Mouse (Mus musculus): ENCODE data around the gene 2310034G01Rik. TPM values are rescaled to one million over a fixed set of nuclear protein-coding genes. Genes with fewer than 3 reads are reported as not detected.

The 2310034G01Rik gene
- polyA plus RNA-seq, 1 experiment from 2014 or later = 2.1 TPM

DNA sequence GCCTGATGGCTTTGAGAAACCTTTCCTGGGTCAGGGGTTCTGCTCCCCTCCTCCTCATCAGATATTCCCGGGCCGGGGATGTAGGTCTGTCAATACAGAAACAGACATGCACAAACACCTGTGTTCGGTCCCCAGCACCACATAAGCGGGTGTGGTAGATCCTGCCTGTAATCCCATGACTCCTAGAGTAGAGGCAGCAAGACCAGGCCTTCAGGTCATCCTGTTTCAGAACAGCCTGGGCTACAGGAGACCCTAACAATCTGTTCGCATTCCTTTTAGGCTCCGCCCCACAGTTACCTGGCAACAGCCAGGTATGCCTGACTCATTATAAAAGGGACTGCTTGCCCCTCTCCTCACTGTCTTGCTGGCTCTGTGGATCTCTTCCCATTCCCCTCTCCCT, 552 bp downstream of the 2310034G01Rik start:
- H3K27ac ChIP-seq = peak overlapping the region; percentile 86

DNA sequence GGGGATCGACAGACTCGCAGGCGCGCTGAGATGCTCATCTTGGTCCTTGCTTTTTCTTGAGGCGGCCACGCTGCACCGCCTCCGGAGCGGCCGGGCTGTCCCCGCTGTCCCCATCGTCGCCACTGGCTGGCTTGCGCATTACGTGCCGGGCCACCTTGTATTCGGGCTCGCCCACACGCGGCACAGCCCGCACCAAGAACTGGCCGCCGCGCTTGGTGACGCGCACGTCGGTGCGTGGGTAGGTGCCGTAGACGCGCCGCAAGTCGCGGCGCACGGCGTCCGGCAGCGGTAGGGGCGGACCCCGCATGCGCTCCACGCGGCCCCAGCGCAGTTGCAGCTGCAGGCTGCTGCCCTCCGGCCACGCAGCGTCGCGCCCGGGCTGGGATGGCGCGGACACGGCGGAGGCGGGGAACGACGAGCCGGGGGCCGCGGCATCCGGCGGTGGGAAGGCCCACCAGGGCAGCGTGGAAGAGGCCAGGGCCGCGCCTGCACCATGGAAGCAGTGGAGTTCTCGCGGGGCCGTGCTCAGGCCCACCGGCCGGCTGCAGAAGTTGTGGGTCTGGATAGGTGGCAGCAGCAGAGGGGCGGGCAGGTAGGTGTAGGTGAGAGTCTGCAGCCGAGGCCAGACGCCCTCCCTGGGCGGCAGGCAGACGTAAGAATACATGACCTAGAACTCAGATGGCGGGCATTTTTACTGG, 1.2 kb downstream of the 2310034G01Rik start:
- H3K9ac ChIP-seq = peak overlapping the region; percentile 88
- 1% methylated on average over 78 of the region's 78 CpGs for WGBS
- H3K9me3 ChIP-seq = no peaks in the 10 kb centered on the region; the same call in 1 of the 2 replicates
- H3K27ac ChIP-seq = peak overlapping the region; percentile 86
- peak; percentile 83 for ATAC-seq (ENCODE audit: insufficient number of reproducible peaks, low FRiP score, low TSS enrichment, low read depth)
- peak overlapping the region; percentile 87 for H3K4me2 ChIP-seq
- H3K27me3 ChIP-seq = peaks cover 5% of the 10 kb centered on the region; the same call in 1 of the 2 replicates
- H3K4me1 ChIP-seq = peaks cover 11% of the 10 kb centered on the region
- no peaks in the 10 kb centered on the region for H3K36me3 ChIP-seq
- peak overlapping the region; percentile 69 for H3K4me3 ChIP-seq

More for the DNA sequence above, 552 bp downstream of the 2310034G01Rik start:
- peaks cover under 1% of the 10 kb centered on the region; the same call in 1 of the 2 replicates for H3K27me3 ChIP-seq
- peak overlapping the region; percentile 88 for H3K9ac ChIP-seq
- peaks cover 11% of the 10 kb centered on the region for H3K4me1 ChIP-seq
- peak overlapping the region; percentile 69 for H3K4me3 ChIP-seq
- H3K36me3 ChIP-seq = no peaks in the 10 kb centered on the region
- WGBS = 31% methylated on average over 6 of the region's 6 CpGs
- ATAC-seq (ENCODE audit: insufficient number of reproducible peaks, low FRiP score, low TSS enrichment, low read depth) = no peak
- peak overlapping the region; percentile 87 for H3K4me2 ChIP-seq
- no peaks in the 10 kb centered on the region; the same call in 1 of the 2 replicates for H3K9me3 ChIP-seq

DNA sequence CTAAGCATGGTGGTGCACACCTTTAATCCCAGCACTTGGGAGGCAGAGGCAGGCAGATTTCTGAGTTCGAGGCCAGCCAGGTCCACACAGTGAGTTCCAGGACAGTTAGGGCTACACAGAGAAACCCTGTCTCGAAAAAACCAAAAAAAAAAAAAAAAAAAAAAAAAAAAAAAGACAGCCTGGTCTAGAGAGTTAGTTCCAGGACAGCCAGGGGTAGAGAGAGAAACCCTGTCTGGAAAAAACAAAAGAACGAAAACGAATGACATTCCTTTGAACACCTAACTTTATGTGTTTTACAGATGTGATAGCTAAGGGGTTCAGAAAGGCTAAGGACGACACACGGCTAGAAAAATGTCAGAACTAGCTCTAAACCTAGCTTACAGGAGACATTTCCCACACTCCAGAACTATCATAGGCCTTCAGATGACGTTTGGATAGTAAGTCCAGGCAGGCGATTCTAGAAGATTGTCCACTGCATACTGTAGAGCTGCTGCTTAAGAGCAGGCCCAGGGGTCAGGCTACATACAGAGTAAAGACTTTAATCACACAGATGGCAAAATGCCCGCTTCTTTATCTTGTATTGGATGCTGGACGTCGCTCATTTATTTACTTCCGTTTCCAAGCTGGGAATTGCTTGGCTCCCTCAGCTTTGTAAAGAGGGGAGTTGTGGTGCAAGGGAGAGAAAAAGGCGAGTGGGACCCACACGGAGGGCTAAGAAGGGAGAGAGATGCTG, 2.0 kb downstream of the 2310034G01Rik start:
- H3K27ac ChIP-seq = peak overlapping the region; percentile 86
- 27% methylated on average over 14 of the region's 14 CpGs for WGBS
- no peak for ATAC-seq (ENCODE audit: insufficient number of reproducible peaks, low FRiP score, low TSS enrichment, low read depth)

DNA sequence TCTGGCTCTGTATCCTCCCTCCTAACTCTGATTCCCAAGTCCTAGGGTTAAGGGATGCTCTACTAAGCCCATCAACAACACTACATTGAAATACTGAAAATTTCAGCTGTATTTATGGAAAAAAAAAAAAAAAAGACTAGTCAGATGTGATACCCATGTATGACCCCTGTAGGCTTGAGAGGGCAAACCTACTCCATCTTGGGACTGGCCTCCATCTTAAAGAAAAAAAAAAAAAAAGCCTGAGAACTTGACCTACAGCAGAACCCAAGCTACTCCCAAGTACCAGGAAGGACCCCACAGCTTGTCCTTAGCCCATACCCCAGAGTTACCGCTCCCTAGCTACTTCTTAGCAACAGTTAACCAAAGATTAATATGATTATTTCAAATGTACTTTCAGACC, 3.0 kb downstream of the 2310034G01Rik start:
- Histone ChIP-seq H3K4me2 (no peak overlapping the region), H3K4me1 (peaks cover 11% of the 10 kb centered on the region), H3K4me3 (no peak overlapping the region), H3K9ac (no peak overlapping the region), H3K27me3 (peaks cover 5% of the 10 kb centered on the region; the same call in 1 of the 2 replicates), H3K36me3 (no peaks in the 10 kb centered on the region), H3K9me3 (no peaks in the 10 kb centered on the region), H3K27ac (no peak overlapping the region)
- ATAC-seq (ENCODE audit: insufficient number of reproducible peaks, low FRiP score, low TSS enrichment, low read depth) = no peak
- WGBS = 96% methylated on average over 1 of the region's 1 CpGs

More for the DNA sequence above, 2.0 kb downstream of the 2310034G01Rik start:
- H3K4me3 ChIP-seq = peak overlapping the region; percentile 69
- H3K9ac ChIP-seq = peak overlapping the region; percentile 88
- peak overlapping the region; percentile 87 for H3K4me2 ChIP-seq
- H3K36me3 ChIP-seq = no peaks in the 10 kb centered on the region
- no peaks in the 10 kb centered on the region; the same call in 1 of the 2 replicates for H3K9me3 ChIP-seq
- peaks cover 11% of the 10 kb centered on the region for H3K4me1 ChIP-seq
- H3K27me3 ChIP-seq = peaks cover 5% of the 10 kb centered on the region; the same call in 1 of the 2 replicates

DNA sequence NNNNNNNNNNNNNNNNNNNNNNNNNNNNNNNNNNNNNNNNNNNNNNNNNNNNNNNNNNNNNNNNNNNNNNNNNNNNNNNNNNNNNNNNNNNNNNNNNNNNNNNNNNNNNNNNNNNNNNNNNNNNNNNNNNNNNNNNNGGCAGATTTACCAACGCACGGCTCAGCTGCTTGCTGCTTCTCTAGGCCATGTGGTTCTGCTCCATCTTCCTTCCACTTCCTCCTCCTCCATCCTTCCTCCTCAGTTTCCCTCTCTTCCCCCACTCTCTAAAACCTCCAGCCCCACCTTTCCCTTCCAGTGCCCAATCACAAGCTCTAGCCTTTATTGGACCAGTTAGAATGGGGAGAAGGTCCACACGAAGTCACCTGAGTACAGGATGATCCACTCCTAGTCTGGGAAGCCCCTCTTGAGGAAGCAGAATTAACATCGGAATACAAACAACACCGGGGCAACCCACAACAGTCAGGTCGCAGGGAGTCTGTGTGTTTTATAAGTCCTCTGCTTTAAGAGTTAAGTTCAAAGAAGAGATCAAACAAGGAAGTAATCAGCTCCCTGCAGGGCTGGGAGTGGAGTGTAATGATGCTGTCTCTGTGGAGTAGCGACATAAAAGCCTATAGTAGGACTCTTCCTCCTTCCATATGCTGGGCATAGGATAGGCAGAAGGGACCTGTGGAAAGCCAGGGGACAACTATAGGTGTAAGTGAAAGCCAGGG, 5.2 kb downstream of the 2310034G01Rik start:
- peaks cover 10% of the 10 kb centered on the region; the same call in 1 of the 2 replicates for H3K27me3 ChIP-seq
- H3K4me2 ChIP-seq = no peak overlapping the region
- H3K9me3 ChIP-seq = no peaks in the 10 kb centered on the region
- no peak for ATAC-seq (ENCODE audit: insufficient number of reproducible peaks, low FRiP score, low TSS enrichment, low read depth)
- H3K36me3 ChIP-seq = no peaks in the 10 kb centered on the region
- 16% methylated on average over 7 of the region's 7 CpGs for WGBS
- H3K4me1 ChIP-seq = peaks cover 11% of the 10 kb centered on the region
- no peak overlapping the region for H3K9ac ChIP-seq
- H3K4me3 ChIP-seq = no peak overlapping the region
- no peak overlapping the region for H3K27ac ChIP-seq

DNA sequence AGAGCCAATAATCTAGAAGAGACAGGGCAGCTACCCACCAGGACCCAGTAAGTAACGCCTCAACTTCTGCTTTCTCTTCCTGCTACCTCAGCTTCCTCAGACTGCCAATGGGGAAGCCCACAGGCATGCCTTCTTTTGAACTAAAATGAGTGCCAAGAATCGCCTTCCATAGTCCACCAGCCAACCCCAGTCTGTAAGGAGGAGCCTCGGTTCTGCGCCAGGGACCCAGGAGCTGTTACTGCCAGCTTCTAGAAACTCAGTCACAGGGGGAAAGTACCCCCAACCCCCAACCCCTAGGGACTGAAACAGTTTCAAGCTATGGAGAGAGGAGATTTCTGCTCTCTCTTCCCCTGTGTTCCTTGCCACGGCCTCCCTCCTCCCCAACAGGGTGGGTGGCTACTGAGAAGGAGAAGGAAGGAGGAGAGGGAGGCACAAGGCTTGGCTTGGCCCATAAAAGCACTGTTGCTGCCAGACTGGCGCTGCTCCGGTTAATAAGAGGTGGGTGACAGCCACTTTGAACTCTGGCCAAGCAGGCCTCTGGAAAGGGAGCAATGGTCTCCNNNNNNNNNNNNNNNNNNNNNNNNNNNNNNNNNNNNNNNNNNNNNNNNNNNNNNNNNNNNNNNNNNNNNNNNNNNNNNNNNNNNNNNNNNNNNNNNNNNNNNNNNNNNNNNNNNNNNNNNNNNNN, 10.7 kb downstream of the 2310034G01Rik start:
- H3K27ac ChIP-seq = peak overlapping the region; percentile 78
- no peak overlapping the region for H3K9ac ChIP-seq
- H3K4me1 ChIP-seq = peaks cover 25% of the 10 kb centered on the region
- ATAC-seq (ENCODE audit: insufficient number of reproducible peaks, low FRiP score, low TSS enrichment, low read depth) = peak; percentile 28; the same call in 1 of the 2 replicates
- WGBS = 49% methylated on average over 6 of the region's 7 CpGs
- H3K27me3 ChIP-seq = peaks cover 8% of the 10 kb centered on the region; the same call in 1 of the 2 replicates
- H3K4me2 ChIP-seq = peak overlapping the region; percentile 73
- H3K4me3 ChIP-seq = peak overlapping the region; percentile 7; the same call in 1 of the 2 replicates
- no peaks in the 10 kb centered on the region for H3K36me3 ChIP-seq
- H3K9me3 ChIP-seq = no peaks in the 10 kb centered on the region

DNA sequence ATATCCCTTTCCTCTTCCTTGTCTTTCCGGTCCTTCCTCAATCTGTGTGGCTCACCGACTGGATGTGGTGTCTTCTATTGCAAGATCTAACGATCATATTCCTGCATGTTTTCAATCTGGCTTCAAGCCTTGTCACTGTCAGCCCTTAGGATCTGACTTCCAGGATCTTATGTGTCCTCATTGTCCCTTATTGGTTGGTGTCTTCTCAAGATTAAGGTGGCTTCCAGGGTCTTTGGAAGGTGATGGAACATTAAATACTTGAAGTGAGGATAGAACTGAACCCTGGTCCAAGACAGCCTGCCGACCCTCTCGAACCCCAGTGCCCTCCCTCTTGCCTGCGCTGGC, 11.2 kb downstream of the 2310034G01Rik start:
- H3K27me3 ChIP-seq = 0 out of 2 replicates have a peak, but pooled peaks cover 5% of the 10 kb centered on the region
- WGBS = 51% methylated on average over 6 of the region's 6 CpGs
- H3K4me1 ChIP-seq = peaks cover 25% of the 10 kb centered on the region
- ATAC-seq (ENCODE audit: insufficient number of reproducible peaks, low FRiP score, low TSS enrichment, low read depth) = no peak
- peak overlapping the region; percentile 78 for H3K27ac ChIP-seq
- H3K36me3 ChIP-seq = no peaks in the 10 kb centered on the region
- peak overlapping the region; percentile 74 for H3K4me3 ChIP-seq
- H3K9ac ChIP-seq = no peak overlapping the region
- no peaks in the 10 kb centered on the region for H3K9me3 ChIP-seq
- H3K4me2 ChIP-seq = peak overlapping the region; percentile 73

DNA sequence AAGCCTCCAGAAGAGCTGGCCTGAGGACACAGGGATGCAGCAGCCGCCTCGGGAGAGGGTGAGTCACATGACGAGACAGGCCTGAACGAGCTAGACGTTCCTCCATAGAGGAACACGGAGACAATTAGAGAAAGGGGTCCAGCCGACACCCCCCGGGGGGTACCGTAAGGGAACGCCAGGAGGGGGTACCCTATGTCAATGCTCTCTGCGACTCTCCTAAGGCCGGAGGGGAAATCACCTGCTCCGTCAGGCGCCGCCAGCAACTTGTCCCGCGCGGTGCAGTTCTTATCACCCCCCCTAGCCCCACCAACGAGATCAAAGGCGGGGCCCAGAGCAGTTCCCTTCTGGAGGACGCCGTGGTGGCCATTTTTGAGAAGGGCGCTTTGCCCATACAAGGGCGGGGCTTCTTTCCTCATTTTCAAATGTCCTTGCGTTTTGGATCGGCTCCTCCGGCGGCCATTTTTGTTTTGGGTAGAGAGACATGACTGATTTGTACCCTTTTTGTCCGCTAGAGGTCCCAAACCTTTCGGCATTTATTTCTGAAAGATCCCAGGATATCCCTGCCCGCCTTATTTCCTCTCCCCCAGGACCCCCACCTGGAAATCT, 11.7 kb downstream of the 2310034G01Rik start, which contains the start of gene Cuedc2:
Gene Cuedc2 (minus strand): TSS at position 372 of the 606 bp plus-strand sequence.
- peaks cover 25% of the 10 kb centered on the region for H3K4me1 ChIP-seq
- 0 out of 2 replicates have a peak, but pooled peaks cover 5% of the 10 kb centered on the region for H3K27me3 ChIP-seq
- peak within 1 kb of the TSS; percentile 73 for H3K4me2 ChIP-seq
- under 1% methylated on average over 31 of the region's 31 CpGs for WGBS
- peak; percentile 81 for ATAC-seq (ENCODE audit: insufficient number of reproducible peaks, low FRiP score, low TSS enrichment, low read depth)
- H3K9ac ChIP-seq = peak within 1 kb of the TSS; percentile 64
- peak within 1 kb of the TSS; percentile 78 for H3K27ac ChIP-seq
- H3K4me3 ChIP-seq = peak within 1 kb of the TSS; percentile 74
- H3K9me3 ChIP-seq = no peaks in the 10 kb centered on the region
- no peaks in the 10 kb centered on the region for H3K36me3 ChIP-seq

DNA sequence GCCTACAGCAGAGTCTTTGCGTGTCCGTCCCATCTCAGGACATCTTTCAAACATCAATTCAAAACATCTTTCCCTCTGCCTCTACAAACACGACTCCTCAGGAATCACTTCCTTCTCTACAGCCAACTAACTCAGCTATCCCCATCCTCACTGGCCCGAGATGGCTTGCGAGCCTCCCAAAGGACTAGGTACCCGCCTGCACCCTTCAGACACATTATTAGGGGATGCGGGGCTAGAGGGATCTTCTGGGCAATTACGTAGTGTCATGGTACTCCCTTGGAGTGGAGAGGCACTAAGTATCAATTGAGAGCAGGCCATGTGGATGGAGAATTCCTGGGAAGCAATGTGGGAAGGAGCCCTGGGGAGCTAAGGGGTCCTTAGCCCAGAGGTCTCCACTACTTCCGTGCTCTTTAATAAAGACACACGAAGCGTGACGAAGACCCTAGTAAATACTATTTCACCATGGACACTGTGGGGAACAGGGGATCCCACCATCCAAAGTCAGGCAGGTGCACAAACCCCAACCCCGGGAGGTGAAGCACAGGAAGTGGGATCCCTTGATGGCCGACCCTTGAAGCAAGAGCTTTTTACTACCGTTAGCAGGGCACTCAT, 12.3 kb downstream of the 2310034G01Rik start:
- ATAC-seq (ENCODE audit: insufficient number of reproducible peaks, low FRiP score, low TSS enrichment, low read depth) = no peak
- Histone ChIP-seq H3K4me2 (peak overlapping the region; percentile 73), H3K36me3 (no peaks in the 10 kb centered on the region), H3K9me3 (no peaks in the 10 kb centered on the region), H3K4me3 (peak overlapping the region; percentile 74), H3K4me1 (peaks cover 25% of the 10 kb centered on the region), H3K9ac (peak overlapping the region; percentile 64), H3K27me3 (0 out of 2 replicates have a peak, but pooled peaks cover 5% of the 10 kb centered on the region), H3K27ac (no peak overlapping the region)
- WGBS = 39% methylated on average over 15 of the region's 15 CpGs

DNA sequence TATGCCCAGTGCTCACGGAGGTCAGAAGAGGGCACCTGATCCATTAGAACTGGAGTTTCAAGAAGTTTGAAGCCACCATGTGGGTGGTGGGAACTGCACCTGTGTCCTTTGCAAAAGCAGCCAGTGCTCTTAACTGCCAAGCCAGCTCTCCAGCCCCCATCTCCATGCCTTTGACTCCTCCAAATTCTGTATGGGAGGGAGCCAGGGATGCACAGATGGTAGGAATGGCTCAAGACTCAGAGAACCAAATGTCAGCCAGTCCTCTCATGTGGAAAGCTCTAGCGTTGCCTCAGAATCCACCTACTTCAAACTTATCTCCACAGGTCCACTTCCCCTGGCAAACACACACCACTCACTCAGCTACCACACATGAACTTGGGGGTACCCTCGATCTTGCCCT, 16.2 kb downstream of the 2310034G01Rik start:
- Histone ChIP-seq H3K4me1 (peaks cover 26% of the 10 kb centered on the region), H3K36me3 (peaks cover 28% of the 10 kb centered on the region), H3K4me3 (no peak overlapping the region), H3K9ac (no peak overlapping the region), H3K27me3 (0 out of 2 replicates have a peak, but pooled peaks cover 3% of the 10 kb centered on the region), H3K4me2 (no peak overlapping the region), H3K9me3 (no peaks in the 10 kb centered on the region), H3K27ac (no peak overlapping the region)
- WGBS = 88% methylated on average over 3 of the region's 3 CpGs
- no peak for ATAC-seq (ENCODE audit: insufficient number of reproducible peaks, low FRiP score, low TSS enrichment, low read depth)
